8 mouse cellular contexts compared by ENCODE assay signal in the genomic region with DNA sequence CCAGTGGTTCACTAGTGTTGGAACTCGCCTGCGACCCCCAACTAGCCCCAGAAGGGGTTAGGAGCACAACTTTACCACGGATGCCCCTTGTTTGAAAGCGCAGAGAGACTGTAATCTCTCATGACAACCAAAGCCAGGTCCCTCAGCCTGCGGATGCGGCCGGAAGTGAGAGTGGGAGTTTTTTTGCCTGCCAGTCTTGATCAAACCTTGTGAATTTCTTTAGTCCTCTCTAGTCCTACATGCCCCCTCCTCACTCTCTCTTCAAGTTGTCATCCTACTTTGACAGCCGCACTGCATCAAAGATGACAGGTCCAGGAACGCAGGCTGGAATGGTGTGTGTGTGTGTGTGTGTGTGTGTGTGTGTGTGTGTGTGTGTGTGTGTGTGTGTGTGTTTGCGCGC. TPM values are rescaled to one million over a fixed set of nuclear protein-coding genes. Genes with fewer than 3 reads are reported as not detected.
DNase-seq lines count a peak whose midpoint lies in the region; ATAC-seq and TF ChIP-seq lines count a peak whose summit lies in the region.

No protein-coding gene starts in this region.

- peak overlapping the region; percentile 84 for H3K9ac ChIP-seq in kidney, postnatal 0 days (ENCODE audit: low read depth, low read length)
- peak overlapping the region; percentile 75 for H3K9ac ChIP-seq in limb, embryonic 11.5 days (ENCODE audit: low read length)
- peak overlapping the region; percentile 79 for H3K9ac ChIP-seq in midbrain, embryonic 15.5 days

- H3K27me3 ChIP-seq in kidney, postnatal 0 days (ENCODE audit: insufficient read depth, low read length) = no peaks in the 10 kb centered on the region
- no peaks in the 10 kb centered on the region for H3K27me3 ChIP-seq in erythroblast, embryonic 14.5 days (ENCODE audit: control insufficient read depth)
- H3K27me3 ChIP-seq in limb, embryonic 11.5 days (ENCODE audit: control insufficient read depth, insufficient read depth, low read length) = no peaks in the 10 kb centered on the region
- H3K27me3 ChIP-seq in midbrain, embryonic 15.5 days (replicated peaks) = 0 out of 2 replicates have a peak, but pooled peaks cover 3% of the 10 kb centered on the region

- peak overlapping the region; percentile 76 for H3K4me2 ChIP-seq in kidney, postnatal 0 days (ENCODE audit: low read length)
- H3K4me2 ChIP-seq in limb, embryonic 11.5 days (ENCODE audit: low read depth, severe bottlenecking) = peak overlapping the region; percentile 79
- peak overlapping the region; percentile 87 for H3K4me2 ChIP-seq in midbrain, embryonic 15.5 days

- H3K27ac ChIP-seq in kidney, postnatal 0 days = peak overlapping the region; percentile 84
- H3K27ac ChIP-seq in limb, embryonic 11.5 days (replicated peaks; ENCODE audit: low read depth, low read length) = no peak overlapping the region
- peak overlapping the region; percentile 88 for H3K27ac ChIP-seq in midbrain, embryonic 15.5 days

- H3K36me3 ChIP-seq in kidney, postnatal 0 days (ENCODE audit: insufficient read depth, low read length) = no peaks in the 10 kb centered on the region
- no peaks in the 10 kb centered on the region for H3K36me3 ChIP-seq in erythroblast, embryonic 14.5 days (ENCODE audit: control insufficient read depth)
- H3K36me3 ChIP-seq in limb, embryonic 11.5 days (ENCODE audit: control insufficient read depth, insufficient read depth, low read length) = no peaks in the 10 kb centered on the region
- no peaks in the 10 kb centered on the region for H3K36me3 ChIP-seq in midbrain, embryonic 15.5 days (replicated peaks)

- H3K4me1 ChIP-seq in kidney, postnatal 0 days (replicated peaks; ENCODE audit: insufficient read depth, low read length) = no peaks in the 10 kb centered on the region
- peaks cover 24% of the 10 kb centered on the region for H3K4me1 ChIP-seq in erythroblast, embryonic 14.5 days (ENCODE audit: control insufficient read depth)
- no peaks in the 10 kb centered on the region for H3K4me1 ChIP-seq in limb, embryonic 11.5 days (ENCODE audit: control insufficient read depth, insufficient read depth, low read length)
- H3K4me1 ChIP-seq in midbrain, embryonic 15.5 days = peaks cover 6% of the 10 kb centered on the region; the same call in 1 of the 2 replicates

- ATAC-seq in kidney, postnatal 0 days (replicated peaks; ENCODE audit: low FRiP score, low read depth) = no peak
- peak; percentile 8; the same call in 1 of the 2 replicates for ATAC-seq in limb, embryonic 11.5 days (ENCODE audit: insufficient number of reproducible peaks, low FRiP score, low TSS enrichment, low read depth)
- ATAC-seq in midbrain, embryonic 15.5 days (replicated peaks) = no peak

- H3K4me3 ChIP-seq in kidney, postnatal 0 days (replicated peaks; ENCODE audit: low read depth, low read length) = peak overlapping the region; percentile 93
- peak overlapping the region; percentile 97 for H3K4me3 ChIP-seq in erythroblast, embryonic 14.5 days (replicated peaks)
- peak overlapping the region; percentile 69 for H3K4me3 ChIP-seq in limb, embryonic 11.5 days (ENCODE audit: low read depth, low read length)
- H3K4me3 ChIP-seq in midbrain, embryonic 15.5 days = peak overlapping the region; percentile 90

- DNase-seq in kidney, postnatal 0 days (ENCODE audit: low spot score) = peak; percentile 63
- no peak for DNase-seq in kidney, postnatal 4 days
- peak; percentile 63 for DNase-seq in MN1 (ENCODE audit: low spot score)
- DNase-seq in limb, embryonic 11.5 days (ENCODE audit: low spot score) = no peak
- no peak for DNase-seq in ovary, postnatal 36 days (ENCODE audit: low spot score)
- DNase-seq in adrenal gland, postnatal 10 days = no peak

- no peaks in the 10 kb centered on the region for H3K9me3 ChIP-seq in kidney, postnatal 0 days (replicated peaks; ENCODE audit: low read length)
- no peaks in the 10 kb centered on the region for H3K9me3 ChIP-seq in erythroblast, embryonic 14.5 days (ENCODE audit: control insufficient read depth, low read length)
- H3K9me3 ChIP-seq in limb, embryonic 11.5 days (ENCODE audit: control insufficient read depth, low read length) = no peaks in the 10 kb centered on the region
- no peaks in the 10 kb centered on the region for H3K9me3 ChIP-seq in midbrain, embryonic 15.5 days

- TF ChIP-seq CTCF in kidney, postnatal 0 days (IDR thresholded peaks at IDR 0.05; ENCODE audit: low read depth) = no peak

- 2% methylated on average over 11 of the region's 11 CpGs for WGBS in kidney, postnatal 0 days
- 2% methylated on average over 11 of the region's 11 CpGs for WGBS in limb, embryonic 11.5 days
- WGBS in midbrain, embryonic 15.5 days = 6% methylated on average over 11 of the region's 11 CpGs

RNA-seq across cellular contexts. Expression of gene Kiz, which starts 0.5 kb away (rescaled TPM):
- polyA plus RNA-seq in kidney, postnatal 0 days (2015; fragmentation: Nextera tagmentation; extraction: Ambion mirVana) = 31.0 and 34.7 TPM in 2 replicates
- 0.48 and 1.3 TPM in 2 replicates for polyA plus RNA-seq in erythroblast, embryonic 14.5 days (2012)
- 31.1 and 34.3 TPM in 2 replicates for polyA plus RNA-seq in limb, embryonic 11.5 days (2014; fragmentation: Nextera tagmentation; extraction: Ambion mirVana)
- polyA plus RNA-seq in midbrain, embryonic 15.5 days (2015; fragmentation: Nextera tagmentation; extraction: Ambion mirVana) = 28.2 and 30.4 TPM in 2 replicates
- total RNA-seq in adrenal gland, postnatal 10 days (2021) = 10 to 100 TPM; 37.6 to 43.8 TPM

Comparison
In these comparisons a context has a peak if more than half of its experiments do, and no peak if none do; other contexts are left out.
1. DNase-seq: peak in kidney, postnatal 0 days (single experiment) and MN1 (single experiment); none in kidney, postnatal 4 days (0 of 2), limb, embryonic 11.5 days (single experiment), ovary, postnatal 36 days (single experiment) and adrenal gland, postnatal 10 days (single experiment).
2. RNA of gene Kiz, which starts 0.5 kb away (polyA plus RNA-seq): 31.1 to 34.3 TPM in limb, embryonic 11.5 days, 31.0 to 34.7 TPM in kidney, postnatal 0 days and 28.2 to 30.4 TPM in midbrain, embryonic 15.5 days; 0.48 to 1.3 TPM in erythroblast, embryonic 14.5 days; every median in the first group is over 10 times any median in the second.
3. Peak in every context shown above with its lines, with median percentiles within 50 percentile points of each other: H3K4me2 ChIP-seq, H3K4me3 ChIP-seq and H3K9ac ChIP-seq.